Mouse (Mus musculus) layer of hippocampus, adult 2 months (tissue): ENCODE measurements around the gene Cep170. TPM values are rescaled to one million over a fixed set of nuclear protein-coding genes. Genes with fewer than 3 reads are reported as not detected.

Source experiments
- DNase-seq, 2 experiments: peaks; one replicate each; pipeline ENCODE4 v3.0.0; 2022; ENCODE audit warnings: low spot score in 2 of 2
- H3K27ac ChIP-seq: fragments of 200-600 bp; 2 replicates; pipeline ENCODE4 v1.8.1; 2022
- H3K4me3 ChIP-seq: fragments of 200-600 bp; 2 replicates; pipeline ENCODE4 v1.8.1; 2022; ENCODE audit warnings: mild to moderate bottlenecking
- CTCF ChIP-seq: fragments of 200-600 bp; conservative IDR thresholded peaks from 2 replicates; pipeline ENCODE4 v1.8.1; 2022; ENCODE audit warnings: antibody characterized with exemption, mild to moderate bottlenecking, moderate library complexity
- total RNA-seq, 2 experiments: library from RNA; stranded (reverse); gene quantifications; 2 replicates each; pipeline ENCODE4 v1.2.3; 2021

Cep170 gene
- total RNA-seq, 2 experiments from 2014 or later: 96.4 to 96.8 TPM

GRCm38 (mm10) chr1:176821929-176822328 lies 8.1 kb upstream of the Cep170 start:
- no peak for TF ChIP-seq CTCF
- Histone ChIP-seq H3K27ac (peak overlapping the region; percentile 28), H3K4me3 (no peak overlapping the region)
- no peak for DNase-seq

GRCm38 (mm10) chr1:176818763-176819162 lies 4.9 kb upstream of the Cep170 start:
- DNase-seq: no peak
- no peak for TF ChIP-seq CTCF
- no peak overlapping the region for H3K27ac ChIP-seq
- H3K4me3 ChIP-seq: no peak overlapping the region

- Histone ChIP-seq H3K4me3 (no peak overlapping the region), H3K27ac (no peak overlapping the region)
- no peak for TF ChIP-seq CTCF
- no peak for DNase-seq
Measured at GRCm38 (mm10) chr1:176818147-176818546, 4.3 kb upstream of the Cep170 start.

GRCm38 (mm10) chr1:176816728-176817127 lies 2.9 kb upstream of the Cep170 start:
- no peak for TF ChIP-seq CTCF
- Histone ChIP-seq H3K27ac (no peak overlapping the region), H3K4me3 (no peak overlapping the region)
- DNase-seq: no peak

- H3K4me3 ChIP-seq: peak within 1 kb of the TSS; percentile 86
- TF ChIP-seq CTCF: peak; percentile 29
- peak within 1 kb of the TSS; percentile 95 for H3K27ac ChIP-seq
- DNase-seq: peak; percentile 91 to 99
Measured at GRCm38 (mm10) chr1:176814591-176815062, 760 bp upstream of the Cep170 start, which contains the start of gene Sdccag8. TSS of gene Sdccag8 (plus strand) at chr1:176814660.

GRCm38 (mm10) chr1:176813292-176814035 lies 403 bp downstream of the Cep170 start:
- peak overlapping the region; percentile 95 for H3K27ac ChIP-seq
- TF ChIP-seq CTCF: no peak

GRCm38 (mm10) chr1:176812491-176813291 lies 1.2 kb downstream of the Cep170 start:
- no peak for DNase-seq
- no peak for TF ChIP-seq CTCF
- H3K4me3 ChIP-seq: peak overlapping the region; percentile 86
- peak overlapping the region; percentile 95 for H3K27ac ChIP-seq

More at GRCm38 (mm10) chr1:176813292-176814035, 403 bp downstream of the Cep170 start:
- DNase-seq: peak; percentile 52 to 77
- H3K4me3 ChIP-seq: peak overlapping the region; percentile 86

GRCm38 (mm10) chr1:176811892-176812291 lies 2.0 kb downstream of the Cep170 start:
- peak overlapping the region; percentile 86; the same call in 1 of the 2 replicates for H3K4me3 ChIP-seq
- peak overlapping the region; percentile 95; the same call in 1 of the 2 replicates for H3K27ac ChIP-seq
- no peak for TF ChIP-seq CTCF
- no peak for DNase-seq

- no peak for TF ChIP-seq CTCF
- Histone ChIP-seq H3K4me3 (no peak overlapping the region), H3K27ac (no peak overlapping the region)
- no peak for DNase-seq
Measured at GRCm38 (mm10) chr1:176810161-176810560, 3.7 kb downstream of the Cep170 start.

- no peak for TF ChIP-seq CTCF
- H3K4me3 ChIP-seq: no peak overlapping the region
- H3K27ac ChIP-seq: peak overlapping the region; percentile 50
- DNase-seq: peak; percentile 27 to 38
Measured at GRCm38 (mm10) chr1:176800728-176801365, 13.0 kb downstream of the Cep170 start.

- Histone ChIP-seq H3K27ac (no peak overlapping the region), H3K4me3 (no peak overlapping the region)
- DNase-seq: no peak
- no peak for TF ChIP-seq CTCF
Measured at GRCm38 (mm10) chr1:176798673-176799072, 15.2 kb downstream of the Cep170 start.

GRCm38 (mm10) chr1:176792175-176792574 lies 21.7 kb downstream of the Cep170 start:
- no peak for DNase-seq
- no peak for TF ChIP-seq CTCF
- H3K27ac ChIP-seq: no peak overlapping the region
- no peak overlapping the region for H3K4me3 ChIP-seq

- Histone ChIP-seq H3K4me3 (no peak overlapping the region), H3K27ac (no peak overlapping the region)
- no peak for DNase-seq
- TF ChIP-seq CTCF: no peak
Measured at GRCm38 (mm10) chr1:176789326-176789725, 24.5 kb downstream of the Cep170 start.
